Mouse (Mus musculus) bone marrow, adult 2 months (tissue): ENCODE results near the gene Rps9. TPM values are rescaled to one million over a fixed set of nuclear protein-coding genes. Genes with fewer than 3 reads are reported as not detected.
"Not testable (repeated sequence)": the region's sequence is repeated elsewhere in the genome, so short reads cannot be mapped to it uniquely, and the experiment has no call there.

Experiments used
- H3K27ac ChIP-seq: fragments of 200-500 bp; 2 replicates; pipeline ENCODE4 v1.5.1; 2012; ENCODE audit warnings: low read depth, mild to moderate bottlenecking, control low read depth, inconsistent platforms, low read length; ENCODE audit not compliant: control insufficient read depth, poor library complexity, insufficient read depth
- H3K4me1 ChIP-seq: fragments of 200-500 bp; 2 replicates; pipeline ENCODE4 v1.6.1; 2011; ENCODE audit warnings: low read length; ENCODE audit not compliant: control insufficient read depth, insufficient read depth
- H3K4me3 ChIP-seq: fragments of 200-500 bp; replicated peaks from 2 replicates; pipeline ENCODE3; 2011; ENCODE audit warnings: mild to moderate bottlenecking, low read depth, low read length, control low read depth; ENCODE audit not compliant: control insufficient read depth
- CTCF ChIP-seq: fragments of 200-500 bp; IDR thresholded peaks from 2 replicates; pipeline ENCODE4 v1.5.1; 2011; ENCODE audit warnings: low read length, control low read depth; ENCODE audit not compliant: control insufficient read depth, insufficient read depth
- POLR2A ChIP-seq: fragments of 200-500 bp; IDR thresholded peaks from 2 replicates; pipeline ENCODE4 v1.6.1; 2011; ENCODE audit warnings: low read depth, mild to moderate bottlenecking, control low read depth, low read length, borderline replicate concordance; ENCODE audit not compliant: control insufficient read depth
- WGBS: fragments of 180-500 bp; shearing (Covaris S2); methylation state at CpG from one replicate; pipeline ENCODE4 v1.1.7; 2018; 5-methylcytosine and 5-hydroxymethylcytosine counted together
- polyA plus RNA-seq: library from polyadenylated mRNA; stranded (reverse); fragments of >200 nt; gene quantifications from 2 replicates; pipeline ENCODE4 v1.2.4, GENCODE M21; 2011; ENCODE audit warnings: low replicate concordance; ENCODE audit not compliant: missing spikeins, insufficient read depth, insufficient read length

The Rps9 gene
- polyA plus RNA-seq, 1 experiment: 3,507 TPM

- Histone ChIP-seq H3K27ac (peak overlapping the region; percentile 92), H3K4me1 (peaks cover 3% of the 10 kb centered on the region; the same call in 1 of the 2 replicates), H3K4me3 (peak overlapping the region; percentile 68)
- TF ChIP-seq CTCF: no peak
- no peak for TF ChIP-seq POLR2A
- 27% methylated on average over 6 of the region's 6 CpGs for WGBS
These were observed 2.1 kb downstream of the Rps9 start for GRCm38 (mm10) chr7:3705911-3706310.

GRCm38 (mm10) chr7:3706343-3706934 lies 2.6 kb downstream of the Rps9 start:
- 17% methylated on average over 11 of the region's 11 CpGs for WGBS
- Histone ChIP-seq H3K4me1 (peaks cover 3% of the 10 kb centered on the region; the same call in 1 of the 2 replicates), H3K4me3 (peak overlapping the region; percentile 68), H3K27ac (peak overlapping the region; percentile 92)
- TF ChIP-seq CTCF (no peak), POLR2A (no peak)

- Histone ChIP-seq H3K27ac (peak overlapping the region; percentile 92; the same call in 1 of the 2 replicates), H3K4me1 (peaks cover 3% of the 10 kb centered on the region; the same call in 1 of the 2 replicates), H3K4me3 (no peak overlapping the region)
- TF ChIP-seq CTCF (no peak), POLR2A (no peak)
- WGBS: 4% methylated on average over 4 of the region's 4 CpGs
These were observed 3.2 kb downstream of the Rps9 start for GRCm38 (mm10) chr7:3707027-3707426.

- H3K4me3 ChIP-seq: no peak overlapping the region
- 62% methylated on average over 7 of the region's 7 CpGs for WGBS
- peaks cover 3% of the 10 kb centered on the region; the same call in 1 of the 2 replicates for H3K4me1 ChIP-seq
- peak overlapping the region; percentile 41; the same call in 1 of the 2 replicates for H3K27ac ChIP-seq
- TF ChIP-seq CTCF: no peak
- no peak for TF ChIP-seq POLR2A
These were observed 4.0 kb downstream of the Rps9 start for GRCm38 (mm10) chr7:3707568-3708413.

- WGBS: 59% methylated on average over 5 of the region's 5 CpGs
- H3K4me3 ChIP-seq, H3K4me1 ChIP-seq, H3K27ac ChIP-seq: not testable (repeated sequence)
These were observed 4.7 kb downstream of the Rps9 start for GRCm38 (mm10) chr7:3708447-3708980.

GRCm38 (mm10) chr7:3709000-3709399 lies 5.2 kb downstream of the Rps9 start:
- H3K27ac ChIP-seq: no peak overlapping the region
- H3K4me3 ChIP-seq: no peak overlapping the region
- no peak for TF ChIP-seq POLR2A
- no peak for TF ChIP-seq CTCF
- WGBS: 83% methylated on average over 1 of the region's 1 CpGs
- H3K4me1 ChIP-seq: peaks cover 4% of the 10 kb centered on the region; the same call in 1 of the 2 replicates

- 33% methylated on average over 5 of the region's 5 CpGs for WGBS
- Histone ChIP-seq H3K4me1 (peaks cover 5% of the 10 kb centered on the region; the same call in 1 of the 2 replicates), H3K27ac (peak overlapping the region; percentile 3; the same call in 1 of the 2 replicates), H3K4me3 (peak overlapping the region; percentile 13)
- TF ChIP-seq CTCF (no peak), POLR2A (no peak)
These were observed 8.6 kb downstream of the Rps9 start for GRCm38 (mm10) chr7:3712264-3712942.

GRCm38 (mm10) chr7:3715249-3715648 lies 11.5 kb downstream of the Rps9 start:
- WGBS: 13% methylated on average over 1 of the region's 1 CpGs
- peaks cover 4% of the 10 kb centered on the region; the same call in 1 of the 2 replicates for H3K4me1 ChIP-seq
- H3K4me3 ChIP-seq: peak overlapping the region; percentile 45
- peak overlapping the region; percentile 57 for H3K27ac ChIP-seq
- TF ChIP-seq POLR2A: no peak
- no peak for TF ChIP-seq CTCF

GRCm38 (mm10) chr7:3720268-3720667 lies 16.5 kb downstream of the Rps9 start, which contains the start of gene Pirb:
Pirb (minus strand) TSS chr7:3720391.
- H3K4me1 ChIP-seq: not testable (repeated sequence)
- Histone ChIP-seq H3K27ac (peak within 1 kb of the TSS; percentile 66), H3K4me3 (peak within 1 kb of the TSS; percentile 29)
- 0% methylated on average over 2 of the region's 3 CpGs for WGBS

- not testable (repeated sequence) for H3K27ac ChIP-seq, H3K4me1 ChIP-seq, H3K4me3 ChIP-seq
These were observed 21.7 kb downstream of the Rps9 start for GRCm38 (mm10) chr7:3725459-3725858.

- not testable (repeated sequence) for H3K4me3 ChIP-seq, H3K4me1 ChIP-seq, H3K27ac ChIP-seq
- WGBS: no CpG with 5 or more reads among the region's 1 CpGs
These were observed 28.9 kb downstream of the Rps9 start for GRCm38 (mm10) chr7:3732675-3733074.
